8 mouse cellular contexts compared by ENCODE assay signal in the genomic region with DNA sequence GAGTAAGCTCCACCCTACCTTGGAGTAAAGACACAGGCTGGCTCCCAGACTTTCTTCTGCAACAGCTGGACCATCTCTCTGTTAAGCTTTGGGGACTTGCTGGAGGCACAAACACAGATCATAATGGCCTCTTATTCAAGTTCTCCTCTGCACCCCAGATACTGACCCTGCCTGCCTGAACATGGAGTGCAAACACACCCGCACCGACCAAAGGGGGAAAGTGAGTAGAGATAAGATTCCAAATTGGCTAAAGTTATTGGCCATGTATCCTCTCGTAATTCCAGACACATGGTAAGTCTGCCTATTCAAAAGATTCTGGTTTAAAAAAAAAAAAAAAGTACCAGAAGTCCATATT. TPM values are rescaled to one million over a fixed set of nuclear protein-coding genes. Genes with fewer than 3 reads are reported as not detected.
DNase-seq lines count a peak whose midpoint lies in the region; ATAC-seq and TF ChIP-seq lines count a peak whose summit lies in the region.

No protein-coding gene starts in this region.

- ATAC-seq in kidney, embryonic 15.5 days (replicated peaks; ENCODE audit: low FRiP score): no peak
- 0 out of 2 replicates have a peak, but pooled peaks have one; percentile 17 for ATAC-seq in embryonic facial prominence, embryonic 15.5 days (ENCODE audit: insufficient number of reproducible peaks, low FRiP score, low TSS enrichment, low read depth)
- no peak for ATAC-seq in intestine, embryonic 14.5 days (replicated peaks; ENCODE audit: low FRiP score, low TSS enrichment, low read depth)
- ATAC-seq in midbrain, embryonic 16.5 days: peak; percentile 64; the same call in 1 of the 2 replicates

- no peak for DNase-seq in kidney, adult 8-10 months
- DNase-seq in intestine, embryonic 14.5 days (ENCODE audit: low spot score): no peak
- no peak for DNase-seq in frontal cortex, postnatal 10 days (ENCODE audit: low spot score in 2 of 2)
- no peak for DNase-seq in layer of hippocampus, adult 9-11 months
- no peak for DNase-seq in cerebellum, adult 2 months

- H3K4me3 ChIP-seq in kidney, embryonic 15.5 days (replicated peaks): peak overlapping the region; percentile 58
- H3K4me3 ChIP-seq in embryonic facial prominence, embryonic 15.5 days (replicated peaks): peak overlapping the region; percentile 49
- peak overlapping the region; percentile 36 for H3K4me3 ChIP-seq in intestine, embryonic 14.5 days (ENCODE audit: low read depth, low read length)
- H3K4me3 ChIP-seq in midbrain, embryonic 16.5 days (ENCODE audit: low read depth, low read length): peak overlapping the region; percentile 66
- H3K4me3 ChIP-seq in cerebellum, adult 2 months (replicated peaks; ENCODE audit: insufficient read depth, low read depth, low read length): no peak overlapping the region

- H3K4me2 ChIP-seq in kidney, embryonic 15.5 days: peak overlapping the region; percentile 96
- peak overlapping the region; percentile 98 for H3K4me2 ChIP-seq in embryonic facial prominence, embryonic 15.5 days (replicated peaks)
- H3K4me2 ChIP-seq in intestine, embryonic 14.5 days (ENCODE audit: low read length): peak overlapping the region; percentile 67
- peak overlapping the region; percentile 99 for H3K4me2 ChIP-seq in midbrain, embryonic 16.5 days (ENCODE audit: low read length)

- no peak for TF ChIP-seq POLR2A in cerebellum, adult 2 months (IDR thresholded peaks at IDR 0.05; ENCODE audit: borderline replicate concordance, insufficient read depth, low read length)

- 19% methylated on average over 3 of the region's 3 CpGs for WGBS in kidney, embryonic 15.5 days
- WGBS in embryonic facial prominence, embryonic 15.5 days: 15% methylated on average over 3 of the region's 3 CpGs
- 35% methylated on average over 3 of the region's 3 CpGs for WGBS in intestine, embryonic 14.5 days
- WGBS in midbrain, embryonic 16.5 days: 45% methylated on average over 3 of the region's 3 CpGs
- 28% methylated on average over 3 of the region's 3 CpGs for WGBS in cerebellum, adult 2 months

- peak overlapping the region; percentile 82; the same call in 1 of the 2 replicates for H3K27ac ChIP-seq in kidney, embryonic 15.5 days
- H3K27ac ChIP-seq in embryonic facial prominence, embryonic 15.5 days (replicated peaks): no peak overlapping the region
- H3K27ac ChIP-seq in intestine, embryonic 14.5 days (ENCODE audit: low read depth): no peak overlapping the region
- H3K27ac ChIP-seq in midbrain, embryonic 16.5 days (ENCODE audit: low read length): no peak overlapping the region
- no peak overlapping the region for H3K27ac ChIP-seq in cerebellum, adult 2 months (ENCODE audit: insufficient read depth, low read length)

- H3K9me3 ChIP-seq in kidney, embryonic 15.5 days (replicated peaks): no peaks in the 10 kb centered on the region
- H3K9me3 ChIP-seq in embryonic facial prominence, embryonic 15.5 days (replicated peaks): no peaks in the 10 kb centered on the region
- H3K9me3 ChIP-seq in intestine, embryonic 14.5 days (ENCODE audit: control insufficient read depth, low read length): no peaks in the 10 kb centered on the region
- no peaks in the 10 kb centered on the region for H3K9me3 ChIP-seq in midbrain, embryonic 16.5 days (replicated peaks; ENCODE audit: control insufficient read depth, low read length, poor library complexity, severe bottlenecking)

- no peak for TF ChIP-seq CTCF in cerebellum, adult 2 months (IDR thresholded peaks at IDR 0.05; ENCODE audit: borderline replicate concordance, insufficient read depth, low read depth, low read length)

- H3K36me3 ChIP-seq in kidney, embryonic 15.5 days: no peaks in the 10 kb centered on the region
- H3K36me3 ChIP-seq in embryonic facial prominence, embryonic 15.5 days: no peaks in the 10 kb centered on the region
- no peaks in the 10 kb centered on the region for H3K36me3 ChIP-seq in intestine, embryonic 14.5 days (ENCODE audit: control insufficient read depth, insufficient read depth, low read length)
- no peaks in the 10 kb centered on the region for H3K36me3 ChIP-seq in midbrain, embryonic 16.5 days (ENCODE audit: control insufficient read depth, insufficient read depth, low read length)

- H3K27me3 ChIP-seq in kidney, embryonic 15.5 days: peaks cover 7% of the 10 kb centered on the region; the same call in 1 of the 2 replicates
- peaks cover 16% of the 10 kb centered on the region for H3K27me3 ChIP-seq in embryonic facial prominence, embryonic 15.5 days
- H3K27me3 ChIP-seq in intestine, embryonic 14.5 days (replicated peaks; ENCODE audit: control insufficient read depth, insufficient read depth, low read length): peaks cover 18% of the 10 kb centered on the region
- no peaks in the 10 kb centered on the region for H3K27me3 ChIP-seq in midbrain, embryonic 16.5 days (ENCODE audit: control insufficient read depth, insufficient read depth, low read depth, low read length)
- H3K27me3 ChIP-seq in cerebellum, adult 2 months (ENCODE audit: control insufficient read depth, insufficient read depth, low read length): no peaks in the 10 kb centered on the region; the same call in 1 of the 2 replicates

- H3K9ac ChIP-seq in kidney, embryonic 15.5 days: peak overlapping the region; percentile 63; the same call in 1 of the 2 replicates
- H3K9ac ChIP-seq in embryonic facial prominence, embryonic 15.5 days: no peak overlapping the region; the same call in 1 of the 2 replicates
- H3K9ac ChIP-seq in intestine, embryonic 14.5 days (ENCODE audit: low read length): no peak overlapping the region
- H3K9ac ChIP-seq in midbrain, embryonic 16.5 days (ENCODE audit: low read depth, low read length): peak overlapping the region; percentile 78

- peaks cover 10% of the 10 kb centered on the region for H3K4me1 ChIP-seq in kidney, embryonic 15.5 days
- 0 out of 2 replicates have a peak, but pooled peaks cover 9% of the 10 kb centered on the region for H3K4me1 ChIP-seq in embryonic facial prominence, embryonic 15.5 days
- no peaks in the 10 kb centered on the region for H3K4me1 ChIP-seq in intestine, embryonic 14.5 days (replicated peaks; ENCODE audit: control insufficient read depth, insufficient read depth, low read length)
- H3K4me1 ChIP-seq in midbrain, embryonic 16.5 days (ENCODE audit: control insufficient read depth, insufficient read depth, low read length): 0 out of 2 replicates have a peak, but pooled peaks cover 3% of the 10 kb centered on the region
- H3K4me1 ChIP-seq in cerebellum, adult 2 months (ENCODE audit: control insufficient read depth, insufficient read depth, low read length): no peaks in the 10 kb centered on the region

RNA-seq across cellular contexts. Expression of a gene that starts 0.4 kb away (rescaled TPM):
- polyA plus RNA-seq in kidney, embryonic 15.5 days (2015; fragmentation: Nextera tagmentation; extraction: Ambion mirVana): 6.6 and 7.5 TPM in 2 replicates
- 1.3 and 2.0 TPM in 2 replicates for polyA plus RNA-seq in embryonic facial prominence, embryonic 15.5 days (2015; fragmentation: Nextera tagmentation; extraction: Ambion mirVana)
- 6.6 and 7.7 TPM in 2 replicates for polyA plus RNA-seq in intestine, embryonic 14.5 days (2014; fragmentation: Nextera tagmentation; extraction: Ambion mirVana)
- 0.31 and 0.59 TPM in 2 replicates for polyA plus RNA-seq in midbrain, embryonic 16.5 days (2015; fragmentation: Nextera tagmentation; extraction: Ambion mirVana)
- 0.03 and 0.10 TPM in 2 replicates for polyA plus RNA-seq in cerebellum, adult 2 months (2012; rRNA removed)

Comparison
In these comparisons a context has a peak if more than half of its experiments do, and no peak if none do; other contexts are left out.
1. ATAC-seq: peak in embryonic facial prominence, embryonic 15.5 days (single experiment) and midbrain, embryonic 16.5 days (single experiment); none in kidney, embryonic 15.5 days (single experiment) and intestine, embryonic 14.5 days (single experiment).
2. H3K9ac ChIP-seq: peak in kidney, embryonic 15.5 days (single experiment) and midbrain, embryonic 16.5 days (single experiment); none in embryonic facial prominence, embryonic 15.5 days (single experiment) and intestine, embryonic 14.5 days (single experiment).
3. Peak in every context shown above with its lines, with median percentiles within 50 percentile points of each other: H3K4me2 ChIP-seq.